Mouse (Mus musculus): ENCODE measurements around the gene Btbd7. TPM values are rescaled to one million over a fixed set of nuclear protein-coding genes. Genes with fewer than 3 reads are reported as not detected.

Btbd7 gene
- polyA plus RNA-seq, 1 experiment, result 8.8 TPM

DNA sequence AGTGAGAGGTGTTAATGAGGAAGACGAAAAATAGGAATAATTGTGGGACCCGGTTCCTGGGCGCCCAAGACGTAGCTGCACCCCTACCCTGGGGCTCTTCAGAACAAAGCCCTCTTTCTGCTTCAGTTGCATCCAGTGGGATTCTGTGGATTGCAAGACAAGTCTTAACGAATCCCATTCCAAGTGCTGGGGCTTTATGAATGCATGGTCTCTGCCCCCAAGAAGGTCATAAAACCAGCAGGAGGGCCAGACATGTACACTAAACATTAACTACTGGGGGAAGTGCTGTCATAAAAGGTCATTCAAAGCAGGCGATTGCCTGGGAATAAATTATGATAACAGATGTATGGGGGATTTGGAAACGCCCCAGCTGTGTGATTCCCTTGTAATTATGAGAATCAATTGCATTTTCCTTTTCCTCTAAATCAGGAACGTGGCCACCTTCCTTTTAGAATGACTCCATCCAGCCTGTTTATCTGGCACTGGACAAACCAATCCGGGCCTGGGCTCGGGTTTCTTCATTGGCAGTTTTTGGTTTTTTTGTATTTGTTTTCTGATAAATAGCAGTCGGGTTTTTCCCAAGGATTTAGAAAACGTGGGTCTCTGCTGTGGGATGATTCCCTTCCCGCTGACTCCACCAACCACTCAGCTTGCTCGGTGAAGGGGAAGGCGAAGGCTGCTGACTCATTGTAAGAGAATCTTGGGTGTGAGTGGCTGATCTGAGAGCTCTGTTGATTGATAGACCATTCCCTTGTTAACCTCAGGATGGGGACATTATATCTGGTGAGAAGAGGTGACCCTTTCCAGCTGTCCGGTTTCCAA lies 147.3 kb downstream of the Btbd7 start:
- Histone ChIP-seq H3K27ac (replicated peaks; ENCODE audit: low read depth, low read length) (no peak overlapping the region), H3K4me3 (ENCODE audit: insufficient read depth, low read depth, low read length) (peak overlapping the region; percentile 27; the same call in 1 of the 2 replicates), H3K4me1 (ENCODE audit: control insufficient read depth, insufficient read depth, insufficient read length, low read length) (peaks cover 7% of the 10 kb centered on the region)

Other genes starting within 250 kb of the Btbd7 start
- 65.8 and 126 TPM in 2 replicates for gene Itpk1, start 173.5 kb downstream of the Btbd7 start, polyA plus RNA-seq (2012; ENCODE audit: insufficient read depth, insufficient read length, missing spikeins)
- gene Moap1, start 134.8 kb downstream of the Btbd7 start, polyA plus RNA-seq (2012; ENCODE audit: insufficient read depth, insufficient read length, missing spikeins), result 1.6 and 2.3 TPM in 2 replicates
- 3.5 and 4.7 TPM in 2 replicates for gene Tmem251, start 134.7 kb downstream of the Btbd7 start, polyA plus RNA-seq (2012; ENCODE audit: insufficient read depth, insufficient read length, missing spikeins)
- gene Gm28051, start 120.7 kb downstream of the Btbd7 start, polyA plus RNA-seq (2012; ENCODE audit: insufficient read depth, insufficient read length, missing spikeins), result not detected in 2 replicates
- 7.5 and 8.8 TPM in 2 replicates for gene Gon7, start 120.7 kb downstream of the Btbd7 start, polyA plus RNA-seq (2012; ENCODE audit: insufficient read depth, insufficient read length, missing spikeins)
- gene Ubr7, start 120.5 kb downstream of the Btbd7 start, polyA plus RNA-seq (2012; ENCODE audit: insufficient read depth, insufficient read length, missing spikeins), result 12.9 and 14.5 TPM in 2 replicates
- 5.1 and 5.8 TPM in 2 replicates for gene Gm20604, start 119.8 kb downstream of the Btbd7 start, polyA plus RNA-seq (2012; ENCODE audit: insufficient read depth, insufficient read length, missing spikeins)
- not detected in 2 replicates for gene Cox8c, start 20.8 kb upstream of the Btbd7 start, polyA plus RNA-seq (2012; ENCODE audit: insufficient read depth, insufficient read length, missing spikeins)
- gene Unc79, start 70.4 kb upstream of the Btbd7 start, polyA plus RNA-seq (2012; ENCODE audit: insufficient read depth, insufficient read length, missing spikeins), result not detected in 2 replicates

Measured in brown adipose tissue, adult 24 weeks (tissue).